Mouse (Mus musculus): ENCODE measurements at regions not wholly inside any gene's neighbourhood (a gene's known extent, or its start where the extent isn't known, plus 50 kb on each side); places are given as distances from the start of the nearest gene placed in this dataset.

GRCm38 (mm10) chr5:100248611-100249010, 89.0 kb upstream of the Tmem150c start:
- no peak for ATAC-seq (replicated peaks; ENCODE audit: low read depth, poor library complexity, severe bottlenecking)

DNA sequence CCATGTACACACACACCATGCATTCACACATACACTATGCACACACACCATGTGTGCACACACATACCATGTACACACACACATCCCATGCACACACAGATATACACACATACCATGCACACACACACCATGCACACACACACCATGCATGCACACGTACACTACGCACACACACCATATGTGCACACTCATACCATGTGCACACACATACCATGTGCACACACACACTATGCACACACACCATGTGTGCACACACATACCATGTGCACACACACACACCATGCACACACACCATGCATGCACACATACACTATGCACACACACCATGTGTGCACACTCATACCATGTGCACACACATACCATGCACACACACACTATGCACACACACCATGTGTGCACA, 87.1 kb upstream of the Tmem150c start:
- ATAC-seq (replicated peaks; ENCODE audit: low read depth, poor library complexity, severe bottlenecking) = no peak

DNA sequence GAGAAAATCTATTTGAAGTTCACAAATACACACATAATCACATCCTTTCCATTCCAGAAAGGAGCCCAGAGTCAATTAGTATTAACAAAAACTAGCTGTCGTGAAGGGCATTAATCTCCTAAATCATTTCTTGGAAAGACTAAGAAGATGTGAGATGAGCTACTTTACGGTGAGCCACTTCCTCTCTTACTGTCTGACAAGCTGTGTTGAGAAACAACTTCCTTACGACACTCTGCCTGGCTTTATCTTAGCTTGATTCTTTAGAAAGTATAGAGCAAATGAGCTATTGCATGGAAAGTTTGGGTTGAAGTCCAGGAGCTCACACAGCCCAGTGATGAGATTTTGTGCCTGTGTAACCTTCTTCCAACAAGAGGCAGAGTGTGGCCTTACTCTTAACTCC, 85.2 kb upstream of the Tmem150c start:
- ATAC-seq (replicated peaks; ENCODE audit: low read depth, poor library complexity, severe bottlenecking) = peak; percentile 56

- 0 out of 2 replicates have a peak, but pooled peaks have one; percentile 7 for ATAC-seq (replicated peaks; ENCODE audit: low read depth, poor library complexity, severe bottlenecking)
These were observed 81.3 kb upstream of the Tmem150c start for GRCm38 (mm10) chr5:100240876-100241275.

DNA sequence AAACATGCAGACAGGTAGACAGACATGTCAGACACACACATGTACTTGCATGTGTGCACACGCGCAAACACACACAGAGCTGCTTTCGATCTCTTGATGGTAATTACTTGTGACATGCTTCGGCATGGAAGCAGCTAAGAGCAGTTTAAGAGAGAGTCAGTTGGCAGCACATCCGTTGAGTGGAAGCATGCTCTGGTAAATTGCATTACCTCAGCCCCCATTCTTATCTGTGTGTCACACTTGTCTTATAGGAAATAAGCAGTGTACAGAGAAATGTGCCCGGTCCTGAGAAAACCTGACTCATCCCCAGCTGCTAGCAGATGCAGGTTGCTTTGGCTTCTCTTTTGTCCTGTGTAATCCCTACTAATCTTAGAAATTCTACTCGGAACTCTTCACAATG, 80.0 kb upstream of the Tmem150c start:
- ATAC-seq (replicated peaks; ENCODE audit: low read depth, poor library complexity, severe bottlenecking) = peak; percentile 94

DNA sequence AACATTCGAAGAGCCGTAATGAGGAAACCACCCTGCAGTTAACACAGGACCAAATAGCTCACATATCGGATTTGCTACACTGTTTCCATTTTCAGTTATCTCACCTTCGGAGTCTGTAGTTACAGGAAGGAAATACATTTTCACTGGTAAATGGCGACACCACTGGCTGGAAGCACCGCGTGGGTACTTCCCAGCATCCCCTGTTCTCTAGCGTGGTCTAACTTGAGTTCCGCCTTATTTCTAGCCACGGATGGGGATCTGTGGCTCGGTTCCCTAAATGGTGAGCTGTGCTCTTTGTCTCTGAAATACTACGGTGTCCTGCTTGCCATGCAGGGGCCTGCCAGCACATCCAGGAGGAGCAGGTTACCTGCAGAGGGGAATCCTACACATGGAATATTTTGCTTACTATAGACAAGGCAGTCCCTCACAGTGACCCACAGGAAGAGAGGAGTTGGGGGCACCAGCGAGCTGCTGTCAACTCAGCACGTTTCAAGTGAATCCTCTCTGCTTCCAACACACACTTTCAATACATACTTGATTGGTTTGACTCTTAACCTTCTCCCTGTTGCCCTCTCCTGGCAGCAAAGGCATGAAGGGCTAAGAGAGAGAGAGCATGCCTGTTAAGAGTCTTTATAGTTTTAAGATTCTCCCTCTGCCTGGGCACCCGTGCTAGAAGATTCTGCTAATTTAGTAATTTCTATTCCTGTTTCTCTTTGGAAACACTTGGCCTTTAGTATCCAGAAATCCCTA, 78.9 kb upstream of the Tmem150c start:
- peak; percentile 24; the same call in 1 of the 2 replicates for ATAC-seq (replicated peaks; ENCODE audit: low read depth, poor library complexity, severe bottlenecking)

DNA sequence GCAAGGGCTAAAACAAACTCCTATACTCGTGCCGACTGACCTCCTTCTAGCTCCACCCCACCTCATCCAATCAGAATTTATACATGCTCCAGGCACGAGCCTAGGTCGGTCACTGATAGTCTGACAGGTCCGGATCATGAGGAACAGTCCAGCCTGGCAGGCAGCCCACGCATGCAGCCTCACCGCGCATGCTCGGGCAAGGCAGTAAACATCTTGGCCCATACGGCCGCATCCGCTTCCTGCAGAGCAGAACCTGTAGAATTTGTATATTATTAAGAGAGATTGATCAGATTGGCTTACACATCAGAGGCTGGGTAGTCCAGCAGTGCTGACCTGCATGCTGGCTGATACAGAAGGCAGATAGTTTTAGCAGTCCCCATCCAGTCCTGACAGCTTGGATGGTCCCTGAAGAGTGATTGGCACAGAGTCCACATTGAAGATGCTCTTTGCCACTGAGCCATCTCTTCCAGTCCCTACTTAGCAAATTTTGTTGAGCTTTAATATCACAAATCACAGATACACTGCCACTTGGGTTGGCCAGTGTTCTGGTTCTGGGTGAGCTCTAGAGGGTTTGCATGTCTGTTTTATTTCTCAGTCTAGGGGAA, 78.2 kb upstream of the Tmem150c start:
- no peak for ATAC-seq (replicated peaks; ENCODE audit: low read depth, poor library complexity, severe bottlenecking)

DNA sequence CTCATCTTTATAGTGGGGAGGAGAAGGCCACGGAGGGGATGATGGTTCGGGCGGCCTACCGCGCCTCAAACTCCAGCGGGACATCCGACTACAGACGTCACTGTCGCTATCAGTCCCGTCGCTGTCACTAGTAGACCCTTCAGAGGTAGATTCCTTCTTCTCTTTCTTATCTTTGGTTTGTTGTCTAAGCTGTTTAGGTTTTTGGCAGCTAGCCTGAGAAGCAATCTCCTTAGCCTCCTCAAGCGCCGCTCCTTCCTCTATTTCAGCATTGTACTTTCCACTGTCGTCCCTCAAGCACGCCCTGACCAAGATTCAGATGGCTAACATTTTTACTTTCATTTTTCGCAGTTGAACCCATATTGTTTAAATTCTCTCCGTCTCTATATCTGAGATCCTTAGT, 76.7 kb upstream of the Tmem150c start:
- no peak for ATAC-seq (replicated peaks; ENCODE audit: low read depth, poor library complexity, severe bottlenecking)

DNA sequence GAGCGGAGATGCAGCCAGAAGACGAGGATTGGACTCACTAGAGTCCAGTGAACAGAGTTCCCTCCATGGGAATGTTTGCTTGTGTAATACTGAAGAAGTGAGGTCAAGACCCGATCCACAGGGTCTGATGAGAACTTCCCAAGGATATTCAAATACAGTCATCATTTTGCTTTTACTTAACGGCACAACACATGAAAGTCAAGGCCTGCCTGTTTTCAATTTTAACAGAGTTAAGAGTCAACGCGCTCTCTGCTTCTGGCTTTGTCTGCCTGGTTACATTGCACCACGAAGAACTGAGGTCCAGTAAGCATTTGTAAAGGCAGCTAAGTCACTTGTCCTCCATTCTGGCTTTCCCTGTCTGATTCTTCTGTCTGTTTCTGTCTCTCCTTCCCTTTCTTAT, 72.5 kb upstream of the Tmem150c start:
- ATAC-seq (replicated peaks; ENCODE audit: low read depth, poor library complexity, severe bottlenecking) = no peak

DNA sequence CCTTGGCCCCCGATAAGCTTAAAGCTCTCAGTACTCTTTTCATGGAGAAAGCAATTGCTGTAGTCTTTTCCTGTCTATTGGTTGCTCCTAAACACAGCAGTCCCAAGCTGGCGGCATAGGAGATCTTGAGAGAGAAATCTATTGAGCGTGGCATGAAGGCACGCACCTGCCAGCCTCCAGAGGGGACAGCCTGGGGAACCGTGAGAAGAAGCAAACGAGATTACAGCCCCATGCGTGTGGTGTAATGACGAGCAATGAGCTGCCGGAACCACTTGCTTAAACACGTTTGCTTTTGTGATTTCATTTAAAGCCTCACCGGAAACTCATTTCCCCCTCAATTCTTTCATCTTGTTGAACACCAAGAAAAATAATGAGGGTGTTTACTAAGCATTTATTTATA, 72.0 kb upstream of the Tmem150c start:
- ATAC-seq (replicated peaks; ENCODE audit: low read depth, poor library complexity, severe bottlenecking) = no peak

GRCm38 (mm10) chr5:100230038-100230437, 70.4 kb upstream of the Tmem150c start:
- no peak for ATAC-seq (replicated peaks; ENCODE audit: low read depth, poor library complexity, severe bottlenecking)

- ATAC-seq (replicated peaks; ENCODE audit: low read depth, poor library complexity, severe bottlenecking) = peak; percentile 53
These were observed 68.3 kb upstream of the Tmem150c start for GRCm38 (mm10) chr5:100227888-100228287.

- peak; percentile 78 for ATAC-seq (replicated peaks; ENCODE audit: low read depth, poor library complexity, severe bottlenecking)
These were observed 67.1 kb upstream of the Tmem150c start for GRCm38 (mm10) chr5:100226571-100227235.

GRCm38 (mm10) chr5:100225491-100225890, 65.9 kb upstream of the Tmem150c start:
- ATAC-seq (replicated peaks; ENCODE audit: low read depth, poor library complexity, severe bottlenecking) = no peak

GRCm38 (mm10) chr5:100224773-100225363, 65.3 kb upstream of the Tmem150c start:
- no peak for ATAC-seq (replicated peaks; ENCODE audit: low read depth, poor library complexity, severe bottlenecking)

GRCm38 (mm10) chr5:100221005-100221583, 61.5 kb upstream of the Tmem150c start:
- 0 out of 2 replicates have a peak, but pooled peaks have one; percentile 2 for ATAC-seq (replicated peaks; ENCODE audit: low read depth, poor library complexity, severe bottlenecking)

GRCm38 (mm10) chr5:100220320-100220719, 60.7 kb upstream of the Tmem150c start:
- ATAC-seq (replicated peaks; ENCODE audit: low read depth, poor library complexity, severe bottlenecking) = no peak

GRCm38 (mm10) chr5:100218256-100218851, 58.7 kb upstream of the Tmem150c start:
- no peak for ATAC-seq (replicated peaks; ENCODE audit: low read depth, poor library complexity, severe bottlenecking)

DNA sequence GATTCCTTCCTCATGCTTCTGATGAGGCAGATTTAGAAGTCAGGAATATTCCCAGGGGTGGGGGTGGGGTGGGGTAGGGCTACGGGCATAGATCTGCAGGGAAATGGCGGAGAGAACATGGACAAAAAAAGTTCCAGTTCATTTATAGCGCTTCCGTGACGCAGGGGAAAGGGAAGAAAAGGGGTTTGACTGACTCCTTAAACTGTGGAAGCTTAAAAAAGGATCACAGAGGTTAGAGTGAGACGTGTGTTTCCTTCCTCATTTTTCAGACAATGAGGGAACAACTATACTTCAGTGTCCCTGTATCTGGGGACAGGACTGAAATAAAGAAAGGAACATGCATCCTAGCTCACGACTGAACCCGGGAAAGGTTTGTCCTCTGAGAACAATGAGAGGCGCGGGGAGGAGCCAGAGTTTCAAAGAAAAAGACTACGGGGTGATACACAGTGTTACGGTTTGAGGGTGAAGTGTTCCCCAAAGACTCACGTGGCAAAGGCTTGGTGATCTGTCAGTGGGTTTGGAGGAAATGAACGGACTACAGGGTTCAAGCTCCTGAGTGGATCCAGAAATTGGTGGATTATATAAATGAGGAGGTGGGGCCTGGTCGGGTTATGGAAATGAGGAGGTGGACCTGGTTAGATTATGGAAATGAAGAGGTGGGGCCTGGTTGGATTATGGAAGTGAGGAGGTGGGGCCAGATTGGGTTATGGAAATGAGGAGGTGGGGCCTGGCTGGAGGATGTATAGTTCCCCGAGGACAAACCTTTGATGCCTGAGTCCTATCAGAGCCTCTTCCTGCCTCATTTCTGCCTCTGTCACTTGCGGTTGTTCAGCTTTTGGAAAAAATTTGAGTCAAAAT, 57.8 kb upstream of the Tmem150c start:
- peak; percentile 84 for ATAC-seq (replicated peaks; ENCODE audit: low read depth, poor library complexity, severe bottlenecking)

Data from common myeloid progenitor, adult 5-6 weeks (primary cell).